Mouse (Mus musculus): ENCODE data around the gene Il13. TPM values are rescaled to one million over a fixed set of nuclear protein-coding genes. Genes with fewer than 3 reads are reported as not detected.

Gene Il13
- polyA plus RNA-seq, 1 experiment from 2014 or later, result not detected

- Histone ChIP-seq H3K27ac (no peak overlapping the region), H3K36me3 (replicated peaks) (no peaks in the 10 kb centered on the region), H3K27me3 (replicated peaks) (no peaks in the 10 kb centered on the region), H3K4me3 (no peak overlapping the region), H3K9ac (no peak overlapping the region), H3K9me3 (no peaks in the 10 kb centered on the region), H3K4me2 (no peak overlapping the region), H3K4me1 (no peaks in the 10 kb centered on the region)
- no peak for ATAC-seq (replicated peaks)
- 97% methylated on average over 2 of the region's 2 CpGs for WGBS
These were observed 10.4 kb downstream of the Il13 start for GRCm38 (mm10) chr11:53624124-53624523.

GRCm38 (mm10) chr11:53623573-53623972 is 10.9 kb downstream of the Il13 start:
- Histone ChIP-seq H3K36me3 (replicated peaks) (no peaks in the 10 kb centered on the region), H3K27ac (no peak overlapping the region), H3K9ac (no peak overlapping the region), H3K4me2 (no peak overlapping the region), H3K4me3 (no peak overlapping the region), H3K9me3 (no peaks in the 10 kb centered on the region), H3K4me1 (no peaks in the 10 kb centered on the region), H3K27me3 (replicated peaks) (no peaks in the 10 kb centered on the region)
- 93% methylated on average over 9 of the region's 9 CpGs for WGBS
- no peak for ATAC-seq (replicated peaks)

GRCm38 (mm10) chr11:53622440-53622806 is 12.1 kb downstream of the Il13 start:
- H3K4me2 ChIP-seq, result no peak overlapping the region
- H3K36me3 ChIP-seq (replicated peaks), result no peaks in the 10 kb centered on the region
- no peak overlapping the region for H3K9ac ChIP-seq
- no peaks in the 10 kb centered on the region for H3K27me3 ChIP-seq (replicated peaks)
- ATAC-seq (replicated peaks), result no peak
- 86% methylated on average over 6 of the region's 6 CpGs for WGBS
- no peaks in the 10 kb centered on the region for H3K9me3 ChIP-seq
- H3K27ac ChIP-seq, result no peak overlapping the region
- no peaks in the 10 kb centered on the region for H3K4me1 ChIP-seq
- H3K4me3 ChIP-seq, result no peak overlapping the region

GRCm38 (mm10) chr11:53621582-53622439 is 12.7 kb downstream of the Il13 start:
- H3K4me2 ChIP-seq, result no peak overlapping the region
- H3K27me3 ChIP-seq (replicated peaks), result no peaks in the 10 kb centered on the region
- no peak for ATAC-seq (replicated peaks)
- no peak overlapping the region for H3K9ac ChIP-seq
- no peaks in the 10 kb centered on the region for H3K9me3 ChIP-seq
- H3K27ac ChIP-seq, result no peak overlapping the region
- H3K4me1 ChIP-seq, result no peaks in the 10 kb centered on the region
- no peaks in the 10 kb centered on the region for H3K36me3 ChIP-seq (replicated peaks)
- 89% methylated on average over 11 of the region's 11 CpGs for WGBS
- no peak overlapping the region for H3K4me3 ChIP-seq

GRCm38 (mm10) chr11:53620094-53620493 is 14.4 kb downstream of the Il13 start:
- Histone ChIP-seq H3K9ac (no peak overlapping the region), H3K4me2 (no peak overlapping the region), H3K36me3 (replicated peaks) (no peaks in the 10 kb centered on the region), H3K9me3 (no peaks in the 10 kb centered on the region), H3K27me3 (replicated peaks) (no peaks in the 10 kb centered on the region), H3K27ac (no peak overlapping the region), H3K4me1 (no peaks in the 10 kb centered on the region), H3K4me3 (no peak overlapping the region)
- ATAC-seq (replicated peaks), result no peak
- WGBS, result 91% methylated on average over 4 of the region's 4 CpGs

- no peak for ATAC-seq (replicated peaks)
- Histone ChIP-seq H3K27ac (no peak overlapping the region), H3K4me2 (no peak overlapping the region), H3K4me3 (no peak overlapping the region), H3K9ac (no peak overlapping the region), H3K9me3 (no peaks in the 10 kb centered on the region), H3K36me3 (replicated peaks) (no peaks in the 10 kb centered on the region), H3K27me3 (replicated peaks) (no peaks in the 10 kb centered on the region), H3K4me1 (no peaks in the 10 kb centered on the region)
- WGBS, result 71% methylated on average over 6 of the region's 6 CpGs
These were observed 15.1 kb downstream of the Il13 start for GRCm38 (mm10) chr11:53619428-53619827.

GRCm38 (mm10) chr11:53618619-53619198 is 15.8 kb downstream of the Il13 start, which contains the start of gene Il4:
TSS of gene Il4 (minus strand) at chr11:53618669.
- no peak for ATAC-seq (replicated peaks)
- 90% methylated on average over 7 of the region's 7 CpGs for WGBS
- H3K4me1 ChIP-seq, result no peaks in the 10 kb centered on the region
- H3K36me3 ChIP-seq (replicated peaks), result no peaks in the 10 kb centered on the region
- no peaks in the 10 kb centered on the region for H3K27me3 ChIP-seq (replicated peaks)
- H3K4me2 ChIP-seq, result no peak within 1 kb of the TSS
- no peak within 1 kb of the TSS for H3K4me3 ChIP-seq
- no peaks in the 10 kb centered on the region for H3K9me3 ChIP-seq
- no peak within 1 kb of the TSS for H3K27ac ChIP-seq
- H3K9ac ChIP-seq, result no peak within 1 kb of the TSS

GRCm38 (mm10) chr11:53617562-53618109 is 16.9 kb downstream of the Il13 start:
- WGBS, result 63% methylated on average over 4 of the region's 4 CpGs
- Histone ChIP-seq H3K27ac (no peak overlapping the region), H3K4me3 (no peak overlapping the region), H3K4me1 (no peaks in the 10 kb centered on the region), H3K27me3 (replicated peaks) (no peaks in the 10 kb centered on the region), H3K9me3 (no peaks in the 10 kb centered on the region), H3K9ac (no peak overlapping the region), H3K36me3 (replicated peaks) (no peaks in the 10 kb centered on the region), H3K4me2 (no peak overlapping the region)
- no peak for ATAC-seq (replicated peaks)

- 87% methylated on average over 8 of the region's 8 CpGs for WGBS
- Histone ChIP-seq H3K9me3 (no peaks in the 10 kb centered on the region), H3K4me3 (no peak overlapping the region), H3K27me3 (replicated peaks) (no peaks in the 10 kb centered on the region), H3K36me3 (replicated peaks) (no peaks in the 10 kb centered on the region), H3K4me2 (no peak overlapping the region), H3K9ac (no peak overlapping the region), H3K4me1 (no peaks in the 10 kb centered on the region), H3K27ac (no peak overlapping the region)
- no peak for ATAC-seq (replicated peaks)
These were observed 17.5 kb downstream of the Il13 start for GRCm38 (mm10) chr11:53616748-53617558.

- ATAC-seq (replicated peaks), result no peak
- WGBS, result 93% methylated on average over 8 of the region's 8 CpGs
These were observed 18.9 kb downstream of the Il13 start for GRCm38 (mm10) chr11:53615575-53615974.

GRCm38 (mm10) chr11:53615172-53615571 is 19.3 kb downstream of the Il13 start:
- Histone ChIP-seq H3K27ac (no peak overlapping the region), H3K36me3 (replicated peaks) (no peaks in the 10 kb centered on the region), H3K27me3 (replicated peaks) (no peaks in the 10 kb centered on the region), H3K4me3 (no peak overlapping the region), H3K9me3 (no peaks in the 10 kb centered on the region), H3K9ac (no peak overlapping the region), H3K4me2 (no peak overlapping the region), H3K4me1 (no peaks in the 10 kb centered on the region)
- no peak for ATAC-seq (replicated peaks)
- 76% methylated on average over 6 of the region's 6 CpGs for WGBS

More at GRCm38 (mm10) chr11:53615575-53615974, 18.9 kb downstream of the Il13 start:
- Histone ChIP-seq H3K27me3 (replicated peaks) (no peaks in the 10 kb centered on the region), H3K4me3 (no peak overlapping the region), H3K36me3 (replicated peaks) (no peaks in the 10 kb centered on the region), H3K9me3 (no peaks in the 10 kb centered on the region), H3K4me2 (no peak overlapping the region), H3K9ac (no peak overlapping the region), H3K27ac (no peak overlapping the region), H3K4me1 (no peaks in the 10 kb centered on the region)

- H3K4me1 ChIP-seq, result peaks cover 10% of the 10 kb centered on the region; the same call in 1 of the 2 replicates
These were observed 24.8 kb downstream of the Il13 start for GRCm38 (mm10) chr11:53609672-53610071.

More at GRCm38 (mm10) chr11:53609672-53610071, 24.8 kb downstream of the Il13 start:
- Histone ChIP-seq H3K9me3 (no peaks in the 10 kb centered on the region), H3K9ac (no peak overlapping the region), H3K27me3 (replicated peaks) (no peaks in the 10 kb centered on the region), H3K4me3 (no peak overlapping the region), H3K27ac (no peak overlapping the region), H3K36me3 (replicated peaks) (no peaks in the 10 kb centered on the region), H3K4me2 (no peak overlapping the region)
- ATAC-seq (replicated peaks), result no peak
- 92% methylated on average over 3 of the region's 3 CpGs for WGBS
